In the genomic region with DNA sequence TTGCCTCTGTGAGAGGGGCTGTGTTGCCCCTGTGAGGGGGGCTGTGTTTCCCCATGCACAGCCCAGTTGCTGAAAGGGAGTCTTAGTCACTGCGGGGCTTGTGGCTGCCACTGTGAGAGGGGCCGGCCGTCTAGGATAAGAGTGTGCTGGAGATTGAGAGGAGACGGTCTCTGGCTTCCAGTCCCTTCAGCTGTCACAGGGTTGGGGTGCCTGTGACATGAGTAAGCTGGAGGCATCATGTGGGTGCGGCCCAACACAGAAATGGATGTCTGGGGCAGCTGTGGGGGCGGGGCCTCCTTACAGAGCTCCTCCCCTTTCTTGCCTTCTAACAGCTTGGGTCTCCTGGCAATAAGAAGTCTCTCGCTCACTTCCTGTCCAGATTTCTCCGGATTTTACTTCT, we compare ENCODE assay signal across 9 mouse cellular contexts.
A peak's percentile ranks its signal among the peaks of the same experiment; 100 is the strongest.
DNase-seq lines count a peak whose midpoint lies in the region; ATAC-seq and TF ChIP-seq lines count a peak whose summit lies in the region.
"Had no signal": no experiment of that assay in that cellular context is flagged by ENCODE, and none has a peak within 500 bp of the region (broad histone marks: within the 10 kb centered on the region; RNA-seq: fewer than 3 reads in every experiment).

No protein-coding gene starts in this region.

- H3K4me2 ChIP-seq in hindbrain, embryonic 16.5 days (ENCODE audit: low read length) = no peak overlapping the region
- H3K4me2 ChIP-seq in intestine, postnatal 0 days (replicated peaks; ENCODE audit: low read depth) = no peak overlapping the region

- 45% methylated on average over 7 of the region's 8 CpGs for WGBS in hindbrain, embryonic 16.5 days
- 37% methylated on average over 8 of the region's 8 CpGs for WGBS in intestine, postnatal 0 days

- intact Hi-C loops in left cerebral cortex, postnatal 4 days (cut with DNase I) = no loop called here
- intact Hi-C loops in left cerebral cortex, postnatal 36 days (cut with DNase I) = no loop called here

- H3K27me3 ChIP-seq in hindbrain, embryonic 16.5 days (replicated peaks; ENCODE audit: control insufficient read depth, insufficient read depth, low read length) = no peaks in the 10 kb centered on the region
- no peaks in the 10 kb centered on the region for H3K27me3 ChIP-seq in intestine, postnatal 0 days (replicated peaks; ENCODE audit: control insufficient read depth, insufficient read depth, low read length)

- TF ChIP-seq CTCF in intestine, postnatal 0 days (IDR thresholded peaks at IDR 0.05; ENCODE audit: low read depth) = no peak

- DNase-seq in left cerebral cortex, postnatal 4 days = peak; percentile 65
- DNase-seq in left cerebral cortex, postnatal 36 days (ENCODE audit: low spot score in 2 of 2) = no peak
- peak; percentile 25 for DNase-seq in heart, adult 8-10 months (ENCODE audit: low spot score)
- DNase-seq in retina, embryonic 14.5 days (ENCODE audit: low spot score) = peak; percentile 40
- no peak for DNase-seq in c-Kit-positive CD71-positive TER-119-positive erythroid progenitor cells, embryonic 14.5 days (ENCODE audit: low spot score)

- H3K4me1 ChIP-seq in hindbrain, embryonic 16.5 days (ENCODE audit: control insufficient read depth, insufficient read depth, low read depth, low read length) = peaks cover 22% of the 10 kb centered on the region
- no peaks in the 10 kb centered on the region; the same call in 1 of the 2 replicates for H3K4me1 ChIP-seq in intestine, postnatal 0 days (replicated peaks; ENCODE audit: control insufficient read depth, insufficient read depth, low read length)
- H3K4me1 ChIP-seq: megakaryocyte, embryonic 14.5 days had no signal

- no peaks in the 10 kb centered on the region for H3K9me3 ChIP-seq in hindbrain, embryonic 16.5 days (ENCODE audit: control insufficient read depth, low read length)
- no peaks in the 10 kb centered on the region for H3K9me3 ChIP-seq in intestine, postnatal 0 days (ENCODE audit: control insufficient read depth)

- no peak for ATAC-seq in hindbrain, embryonic 16.5 days
- ATAC-seq in erythroblast, adult 5-6 weeks (replicated peaks; ENCODE audit: low FRiP score, poor library complexity, severe bottlenecking) = no peak
- no peak for ATAC-seq in intestine, postnatal 0 days

- no peak overlapping the region for H3K4me3 ChIP-seq in hindbrain, embryonic 16.5 days (ENCODE audit: low read length)
- no peak overlapping the region for H3K4me3 ChIP-seq in intestine, postnatal 0 days (ENCODE audit: low read depth, low read length)
- H3K4me3 ChIP-seq: megakaryocyte, embryonic 14.5 days had no signal

- H3K27ac ChIP-seq in hindbrain, embryonic 16.5 days (ENCODE audit: low read depth, low read length) = 0 out of 2 replicates have a peak overlapping the region, but pooled peaks have one; percentile 2
- H3K27ac ChIP-seq in intestine, postnatal 0 days (ENCODE audit: low read depth, low read length) = no peak overlapping the region

- H3K36me3 ChIP-seq in hindbrain, embryonic 16.5 days (ENCODE audit: control insufficient read depth, insufficient read depth, low read length) = no peaks in the 10 kb centered on the region
- H3K36me3 ChIP-seq in intestine, postnatal 0 days (ENCODE audit: control insufficient read depth, insufficient read depth) = no peaks in the 10 kb centered on the region

- no peak overlapping the region for H3K9ac ChIP-seq in hindbrain, embryonic 16.5 days (ENCODE audit: low read depth, low read length)
- H3K9ac ChIP-seq in intestine, postnatal 0 days (ENCODE audit: low read depth, low read length) = no peak overlapping the region

Comparison
In these comparisons a context has a peak if more than half of its experiments do, and no peak if none do; other contexts are left out.
1. DNase-seq: peak in left cerebral cortex, postnatal 4 days (single experiment), heart, adult 8-10 months (single experiment) and retina, embryonic 14.5 days (single experiment); none in left cerebral cortex, postnatal 36 days (0 of 2) and c-Kit-positive CD71-positive TER-119-positive erythroid progenitor cells, embryonic 14.5 days (single experiment).